Mouse (Mus musculus): ENCODE results near the gene Arhgap15. TPM values are rescaled to one million over a fixed set of nuclear protein-coding genes. Genes with fewer than 3 reads are reported as not detected.
A peak's percentile ranks its signal among the peaks of the same experiment; 100 is the strongest.

The Arhgap15 gene
- total and polyA plus RNA-seq, 3 experiments: 16.6 to 40.3 (median 19.8) TPM

DNA sequence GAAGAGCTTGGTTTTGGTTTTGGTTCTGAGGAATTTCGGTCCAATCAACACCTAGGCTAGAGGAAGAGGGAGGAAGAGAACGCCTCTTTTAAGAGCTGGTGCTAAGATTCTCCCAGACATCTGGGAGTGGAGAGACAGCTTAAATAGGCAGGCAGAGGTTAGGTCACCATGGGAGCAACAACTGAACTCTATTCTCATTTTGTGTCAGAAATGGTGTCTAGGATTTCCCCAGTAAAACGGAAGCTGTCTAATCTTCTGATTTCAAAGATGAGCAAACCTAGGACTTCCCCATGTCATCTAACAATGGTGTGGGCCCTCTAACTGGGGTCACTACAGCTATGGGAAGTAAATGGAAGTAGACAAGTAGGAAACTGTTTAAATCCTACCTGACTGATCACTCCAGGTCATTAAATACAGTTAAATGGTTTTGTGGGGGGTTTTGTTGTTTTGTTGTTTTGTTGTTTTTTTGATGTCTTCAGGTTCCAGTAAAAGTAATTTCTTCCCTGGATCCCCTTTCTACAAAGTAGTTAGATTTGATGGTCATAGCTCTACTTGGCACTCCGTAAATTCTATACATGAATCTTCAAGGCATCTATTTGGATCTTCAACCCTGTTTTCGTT is 596.8 kb downstream of the Arhgap15 start (continued):
- TF ChIP-seq MEF2A (IDR thresholded peaks at IDR 0.05; ENCODE audit: borderline replicate concordance, low read depth, low read length) (peak; percentile 94), TBP (conservative IDR thresholded peaks at IDR 0.05; ENCODE audit: low read depth, low read length) (peak; percentile 88)

DNA sequence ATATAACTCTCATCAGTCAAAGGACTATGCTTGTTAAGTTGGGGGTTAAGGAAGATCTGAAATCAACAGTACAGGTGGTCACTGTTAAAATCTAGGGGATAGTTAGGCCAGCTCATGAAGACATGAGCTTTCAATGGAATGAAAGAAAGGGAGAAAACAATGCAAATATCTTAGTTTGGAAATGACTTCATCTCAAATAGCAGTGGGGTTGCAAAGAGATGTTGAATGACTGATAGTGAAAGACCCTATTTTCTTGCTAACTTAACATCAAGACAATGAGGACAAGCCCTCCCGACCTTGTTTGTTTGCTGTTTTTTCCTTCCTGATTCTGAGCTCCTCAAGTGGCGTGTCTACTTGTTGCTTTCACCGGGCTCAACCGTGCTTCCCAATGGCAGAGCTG is 597.6 kb downstream of the Arhgap15 start:
- no peak overlapping the region for H3K4me3 ChIP-seq (replicated peaks in 1 of 3; ENCODE audit: low read depth in 2 of 3, low read length in 2 of 3, poor library complexity in 1 of 3)
- H3K4me2 ChIP-seq (ENCODE audit: insufficient read depth, low read depth, poor library complexity, severe bottlenecking): peak overlapping the region; percentile 51; the same call in 1 of the 2 replicates
- no peaks in the 10 kb centered on the region for H3K36me3 ChIP-seq (replicated peaks in 1 of 2; ENCODE audit: control insufficient read depth in 1 of 2, insufficient read depth in 1 of 2, low read length in 1 of 2)
- H3K9me3 ChIP-seq (replicated peaks; ENCODE audit: low read length): no peaks in the 10 kb centered on the region
- peak overlapping the region; percentile 92 for H3K27ac ChIP-seq (ENCODE audit: insufficient read depth, low read depth)
- H3K27me3 ChIP-seq (replicated peaks): no peaks in the 10 kb centered on the region
- in situ Hi-C loops (cut with MboI; ENCODE audit: low pct_ligation_motif_present, low pct_unique_long_range_greater_than_20kb, low sequenced_read_pairs) (loop anchor here (25.0 kb wide), 1 partner anchor 609 kb away; the partner anchor contains the start of gene Arhgap15), dilution Hi-C loops (cut with MboI; ENCODE audit: extremely low pct_ligation_motif_present, extremely low pct_unique_long_range_greater_than_20kb, low sequenced_read_pairs) (no loop called here)
- DNase-seq (ENCODE audit: extremely low read depth): peak; percentile 60
- 0 out of 2 replicates have a peak overlapping the region, but pooled peaks have one; percentile 8 for H3K9ac ChIP-seq (ENCODE audit: insufficient read depth, low read depth)
- H3K79me2 ChIP-seq (replicated peaks; ENCODE audit: control insufficient read depth, extremely low read depth, insufficient read depth, poor library complexity, severe bottlenecking): no peaks in the 10 kb centered on the region
- peaks cover 30 to 39% of the 10 kb centered on the region in 2 experiments for H3K4me1 ChIP-seq (ENCODE audit: control insufficient read depth in 1 of 2, insufficient read depth in 2 of 2)
- TF ChIP-seq USF1 (IDR thresholded peaks at IDR 0.05; ENCODE audit: low read depth, low read length) (no peak), MAZ (IDR thresholded peaks at IDR 0.05; ENCODE audit: low read depth, low read length) (peak; percentile 49; the same call in 1 of the 2 replicates), UBTF (IDR thresholded peaks at IDR 0.05; ENCODE audit: low read depth, low read length) (no peak), JUN (IDR thresholded peaks at IDR 0.05; ENCODE audit: insufficient read depth, low read depth, low read length) (peak; percentile 97), TBP (conservative IDR thresholded peaks at IDR 0.05; ENCODE audit: low read depth, low read length) (no peak), SMC3 (IDR thresholded peaks at IDR 0.05; ENCODE audit: low read depth, low read length) (no peak), MAX (IDR thresholded peaks at IDR 0.05; ENCODE audit: low read length) (0 out of 2 replicates have a peak, but pooled peaks have one; percentile 32), POLR2A (IDR thresholded peaks at IDR 0.05; ENCODE audit: low read depth, low read length) (no peak), MXI1 (IDR thresholded peaks at IDR 0.05; ENCODE audit: low read depth, low read length) (no peak), IRF4 (IDR thresholded peaks at IDR 0.05; ENCODE audit: low read depth, low read length) (peak; percentile 98), KAT2A (IDR thresholded peaks at IDR 0.05; ENCODE audit: insufficient replicate concordance, low read length) (no peak), BHLHE40 (IDR thresholded peaks at IDR 0.05; ENCODE audit: low read depth, low read length) (peak; percentile 65), EP300 (IDR thresholded peaks at IDR 0.05; ENCODE audit: low read length) (peak; percentile 97), CHD2 (IDR thresholded peaks at IDR 0.05; ENCODE audit: low read length) (peak; percentile 61), CTCF (conservative IDR thresholded peaks at IDR 0.05 in 1 of 2, IDR thresholded peaks at IDR 0.05 in 1 of 2; ENCODE audit: low read depth in 2 of 2, low read length in 2 of 2) (no peak), GABPA (IDR thresholded peaks at IDR 0.05; ENCODE audit: insufficient replicate concordance, low read depth, low read length) (no peak), RAD21 (IDR thresholded peaks at IDR 0.05; ENCODE audit: low read depth, low read length) (no peak; the same call in 1 of the 2 replicates), MYC (IDR thresholded peaks at IDR 0.05; ENCODE audit: low read depth, low read length) (peak; percentile 45; the same call in 1 of the 2 replicates), HCFC1 (IDR thresholded peaks at IDR 0.05; ENCODE audit: low read depth, low read length) (no peak), ELF1 (IDR thresholded peaks at IDR 0.05; ENCODE audit: low read depth, low read length) (0 out of 2 replicates have a peak, but pooled peaks have one; percentile 38), E2F4 (IDR thresholded peaks at IDR 0.05; ENCODE audit: insufficient replicate concordance, low read depth, low read length) (no peak), ZC3H11A (IDR thresholded peaks at IDR 0.05; ENCODE audit: low read depth, low read length) (no peak), USF2 (conservative IDR thresholded peaks at IDR 0.05; ENCODE audit: low read depth, low read length) (no peak), JUND (conservative IDR thresholded peaks at IDR 0.05; ENCODE audit: low read depth, low read length) (peak; percentile 99), MEF2A (IDR thresholded peaks at IDR 0.05; ENCODE audit: borderline replicate concordance, low read depth, low read length) (peak; percentile 90), PAX5 (IDR thresholded peaks at IDR 0.05; ENCODE audit: low read length) (no peak), TCF12 (IDR thresholded peaks at IDR 0.05; ENCODE audit: low read depth, low read length) (peak; percentile 86), MAFK (IDR thresholded peaks at IDR 0.05; ENCODE audit: insufficient replicate concordance, low read length) (no peak), ZMIZ1 (IDR thresholded peaks at IDR 0.05; ENCODE audit: low read depth, low read length) (no peak), ETS1 (conservative IDR thresholded peaks at IDR 0.05; ENCODE audit: low read depth, low read length) (peak; percentile 87), POLR2AphosphoS2 (IDR thresholded peaks at IDR 0.05; ENCODE audit: low read depth, low read length) (no peak), NELFE (IDR thresholded peaks at IDR 0.05; ENCODE audit: low read depth, low read length) (0 out of 2 replicates have a peak, but pooled peaks have one; percentile 8), CHD1 (IDR thresholded peaks at IDR 0.05; ENCODE audit: low read depth, low read length) (no peak), RCOR1 (conservative IDR thresholded peaks at IDR 0.05; ENCODE audit: low read depth, low read length) (peak; percentile 74; the same call in 1 of the 2 replicates), ZKSCAN1 (IDR thresholded peaks at IDR 0.05; ENCODE audit: borderline replicate concordance, low read depth, low read length) (no peak), ZNF384 (IDR thresholded peaks at IDR 0.05; ENCODE audit: low read depth, low read length) (no peak)

Data from CH12.LX (cell line).